Mouse (Mus musculus) gastrocnemius, postnatal 25 days (tissue): ENCODE data around the gene Fxyd1. TPM values are rescaled to one million over a fixed set of nuclear protein-coding genes. Genes with fewer than 3 reads are reported as not detected.

ENCODE experiments used
- DNase-seq: peaks from one replicate; pipeline ENCODE4 v3.0.0; 2022
- microRNA-seq, 2 experiments: library from miRNA; unstranded; fragments of <30 nt; microRNA quantifications; one replicate each; pipeline ENCODE4 v1.2.0; 2021; ENCODE audit warnings: borderline replicate concordance in 2 of 2
- total RNA-seq, 2 experiments: library from RNA; stranded (reverse); gene quantifications; 1 replicate in 1 of 2; 2 replicates in 1 of 2; pipeline ENCODE4 v1.2.3; 2021

Fxyd1 gene
- total RNA-seq, 2 experiments from 2014 or later: 1,050 to 1,262 TPM

DNA sequence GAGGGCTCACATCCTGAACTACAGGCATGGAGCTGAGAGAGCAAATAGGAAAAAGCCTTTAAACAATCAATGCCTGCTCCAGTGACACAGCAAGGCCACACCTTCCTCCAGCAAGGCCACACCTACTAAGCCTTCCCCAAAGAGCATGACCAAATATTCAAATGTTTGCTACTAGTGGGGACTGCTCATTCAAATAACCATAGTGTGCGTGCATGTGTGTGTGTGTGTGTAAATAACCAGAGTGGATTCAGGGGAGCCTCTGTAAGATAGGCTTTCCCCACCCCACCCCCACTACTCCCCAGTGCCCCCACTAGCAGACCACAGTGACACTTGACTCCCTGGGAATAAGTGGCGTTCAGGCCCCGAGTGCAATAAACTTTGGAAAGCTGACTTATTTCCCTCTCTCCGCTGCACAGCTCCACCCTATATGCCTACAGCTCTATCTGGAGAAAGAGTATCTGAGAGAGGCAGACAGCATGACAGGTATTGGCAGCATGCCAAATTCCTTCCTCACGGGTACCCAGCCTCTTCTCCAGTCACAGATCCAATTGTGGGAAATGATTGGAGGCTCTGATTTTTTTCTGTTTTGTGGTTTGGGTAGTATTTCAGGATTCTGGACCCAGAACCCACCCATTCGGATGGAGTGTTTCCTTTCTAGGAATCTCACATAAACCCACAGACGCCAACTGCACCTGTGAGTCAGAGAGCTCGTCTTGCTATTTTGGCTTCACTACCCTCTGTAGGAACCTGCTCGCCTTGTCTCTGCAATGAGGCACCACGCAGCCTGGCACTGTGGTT lies 39.7 kb downstream of the Fxyd1 start:
- DNase-seq: no peak

DNA sequence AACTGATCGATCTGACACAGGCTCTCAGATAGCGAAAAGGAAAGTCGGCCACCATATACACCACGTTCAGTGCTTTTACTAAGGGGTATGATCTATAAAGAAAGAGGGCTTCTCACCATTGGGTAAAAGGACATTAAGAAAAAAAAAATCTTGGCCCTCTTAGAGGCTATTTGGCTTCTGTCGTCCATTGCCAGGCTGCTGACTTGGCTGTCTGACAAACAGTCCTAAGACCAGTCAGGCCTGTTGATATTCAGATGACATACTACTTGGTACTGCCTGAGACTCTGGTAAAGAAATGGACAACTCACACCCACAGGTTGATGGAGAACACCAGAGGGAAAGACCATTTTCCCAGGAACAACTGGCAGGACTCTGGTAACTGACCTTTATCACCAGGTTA lies 44.0 kb downstream of the Fxyd1 start:
- DNase-seq: no peak

DNA sequence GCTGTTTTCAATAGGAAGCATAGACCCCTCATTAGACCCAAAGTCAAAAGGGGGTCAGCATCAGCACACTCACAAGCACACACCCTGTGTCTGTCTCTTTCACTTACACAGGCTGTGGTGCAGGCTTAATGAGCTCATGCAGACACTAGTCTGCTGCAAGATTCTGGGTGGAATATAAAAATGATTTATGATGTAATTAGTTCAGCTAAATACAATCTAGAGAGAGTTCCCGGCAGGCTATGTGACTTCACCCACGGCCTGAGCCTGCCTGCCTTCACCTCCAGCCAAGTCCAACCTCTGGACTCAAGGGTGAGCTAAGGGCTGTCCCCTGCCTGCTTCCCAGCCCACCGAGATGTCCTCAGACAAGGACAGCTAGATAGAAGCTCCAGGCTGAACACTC lies 48.1 kb downstream of the Fxyd1 start:
- no peak for DNase-seq

- no peak for DNase-seq
Observed at GRCm38 (mm10) chr7:31008175-31008574, 48.8 kb downstream of the Fxyd1 start.

- DNase-seq: no peak
Observed at GRCm38 (mm10) chr7:31007775-31008174, 49.2 kb downstream of the Fxyd1 start.

DNA sequence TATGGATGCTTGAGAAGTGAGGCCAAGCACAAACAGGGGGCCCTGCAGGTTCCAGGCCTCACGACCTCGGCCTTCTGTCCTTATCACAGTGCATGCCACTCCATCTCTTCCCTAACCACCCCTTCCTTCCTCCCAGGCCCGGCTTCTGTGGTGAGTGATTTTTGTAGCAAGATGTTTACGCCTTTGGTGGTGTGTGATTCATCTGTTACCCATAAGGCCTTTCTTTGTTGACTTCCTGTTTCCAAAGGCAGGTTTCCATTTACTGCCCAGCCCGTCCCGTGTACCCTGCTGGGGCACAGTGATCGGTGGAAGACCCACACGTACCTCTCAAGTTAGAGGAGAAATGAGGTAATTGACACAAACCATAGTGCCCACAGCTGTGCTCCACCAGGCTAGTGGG lies 54.3 kb downstream of the Fxyd1 start:
- no peak for DNase-seq

Small RNAs within 50 kb of the gene (microRNA-seq; reads per million reads assigned to microRNA genes)
- 0 reads per million in 2 experiments for gene Mir7050

Other genes starting within 250 kb of the Fxyd1 start
- gene Ffar2, start 233.4 kb downstream of the Fxyd1 start, total RNA-seq: 1 to 10 TPM in 1 of 2 experiments, not detected in 1; 2.4 TPM
- not detected for gene Ffar3, start 201.0 kb downstream of the Fxyd1 start, total RNA-seq
- gene Ffar1, start 195.6 kb downstream of the Fxyd1 start, total RNA-seq: not detected
- under 1 TPM; 0.13 to 0.23 TPM for gene Cd22, start 176.9 kb downstream of the Fxyd1 start, total RNA-seq
- 1 to 10 TPM; 1.1 to 1.8 TPM for gene Mag, start 142.3 kb downstream of the Fxyd1 start, total RNA-seq
- not detected for gene Hamp2, start 132.5 kb downstream of the Fxyd1 start, total RNA-seq
- not detected for gene Hamp, start 113.2 kb downstream of the Fxyd1 start, total RNA-seq
- gene Usf2, start 100.4 kb downstream of the Fxyd1 start, total RNA-seq: 10 to 100 TPM; 69.6 to 85.0 TPM
- 1 to 10 TPM in 1 of 2 experiments, under 1 TPM in 1; 0.69 to 1.1 TPM for gene Lsr, start 83.7 kb downstream of the Fxyd1 start, total RNA-seq
- not detected for gene Fam187b, start 83.4 kb downstream of the Fxyd1 start, total RNA-seq
- 10 to 100 TPM in 1 of 2 experiments, 1 to 10 TPM in 1; 9.5 to 13.6 TPM for gene Fxyd5, start 14.7 kb downstream of the Fxyd1 start, total RNA-seq
- 1 to 10 TPM; 1.9 to 2.1 TPM for gene Fxyd7, start 5.7 kb downstream of the Fxyd1 start, total RNA-seq
- 1 to 10 TPM; 4.1 to 5.4 TPM for gene Lgi4, start 2.1 kb upstream of the Fxyd1 start, total RNA-seq
- gene Fxyd3, start 19.5 kb upstream of the Fxyd1 start, total RNA-seq: 1 to 10 TPM; 1.7 to 3.2 TPM
- gene Hpn, start 58.1 kb upstream of the Fxyd1 start, total RNA-seq: 10 to 100 TPM; 15.5 to 17.3 TPM
- gene Scn1b, start 69.8 kb upstream of the Fxyd1 start, total RNA-seq: 100 to 1,000 TPM; 787 to 821 TPM
- gene Gramd1a, start 98.7 kb upstream of the Fxyd1 start, total RNA-seq: 10 to 100 TPM; 40.5 to 41.2 TPM
- not detected for gene Scgb2b2, start 233.3 kb upstream of the Fxyd1 start, total RNA-seq
- gene Scgb1b2, start 234.6 kb upstream of the Fxyd1 start, total RNA-seq: not detected